Mouse (Mus musculus) myocyte (in vitro differentiated cells): ENCODE results near the gene Mrm2.

ENCODE experiments used
- E2F4 ChIP-seq: IDR thresholded peaks from one replicate; pipeline ENCODE4 v1.6.1; 2011; ENCODE audit warnings: mild to moderate bottlenecking, control low read depth, moderate library complexity; ENCODE audit not compliant: insufficient read depth
- MAX ChIP-seq: IDR thresholded peaks from one replicate; pipeline ENCODE4 v1.6.1; 2011; ENCODE audit warnings: low read depth, mild to moderate bottlenecking, control low read depth
- POLR2A ChIP-seq: IDR thresholded peaks from one replicate; pipeline ENCODE4 v1.6.1; 2011; ENCODE audit warnings: low read depth, mild to moderate bottlenecking, control low read depth, moderate library complexity; ENCODE audit not compliant: insufficient read length
- POLR2AphosphoS2 ChIP-seq: IDR thresholded peaks from one replicate; pipeline ENCODE4 v1.6.1; 2011; ENCODE audit warnings: low read depth, control low read depth; ENCODE audit not compliant: insufficient read length
- SRF ChIP-seq: IDR thresholded peaks from one replicate; pipeline ENCODE4 v1.6.1; 2011; ENCODE audit warnings: low read depth; ENCODE audit not compliant: control insufficient read depth, insufficient read length
- USF1 ChIP-seq: IDR thresholded peaks from one replicate; pipeline ENCODE4 v1.6.1; 2011; ENCODE audit warnings: low read depth, mild to moderate bottlenecking, control low read depth, moderate library complexity

- no peak for TF ChIP-seq USF1
- no peak for TF ChIP-seq MAX
- TF ChIP-seq POLR2AphosphoS2: no peak
- TF ChIP-seq POLR2A: no peak
- TF ChIP-seq E2F4: no peak
- no peak for TF ChIP-seq SRF
Measured at GRCm38 (mm10) chr5:140338779-140339178, 7.1 kb upstream of the Mrm2 start.
